Comparison of ENCODE assay signal across 8 mouse cellular contexts in the genomic region with DNA sequence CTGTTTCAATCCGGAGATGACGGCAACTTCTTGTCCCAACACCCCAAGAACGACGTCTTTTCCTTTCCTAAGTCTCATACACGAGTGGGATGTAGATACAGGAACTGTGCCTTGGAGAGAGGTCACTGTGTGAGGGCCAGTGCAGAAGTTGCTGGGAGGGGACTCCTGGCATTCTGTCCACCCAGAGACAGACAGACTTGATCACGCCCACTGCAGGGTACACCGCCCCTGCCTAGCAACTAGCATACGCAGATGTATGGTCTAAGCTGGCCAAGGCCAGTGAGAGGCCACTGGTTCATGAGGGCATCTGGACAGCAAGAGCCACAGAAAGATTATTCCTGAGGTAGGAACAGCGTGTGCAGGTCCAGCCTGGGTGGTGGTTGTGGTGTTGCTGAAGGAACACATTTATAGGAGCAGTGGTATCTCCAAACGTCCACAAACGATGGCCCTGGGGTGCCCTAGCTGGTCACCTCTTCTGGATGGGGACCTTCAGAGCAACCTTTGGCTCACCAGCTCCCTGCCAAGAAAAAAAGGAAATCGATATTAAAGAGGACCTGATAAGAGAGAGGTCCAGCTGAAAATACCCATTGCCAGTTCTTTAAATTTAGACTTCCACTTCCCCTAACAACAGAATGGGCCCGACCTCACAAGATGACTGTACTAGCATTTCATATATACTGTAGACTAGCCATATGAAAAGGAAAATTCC. TPM values are rescaled to one million over a fixed set of nuclear protein-coding genes. Genes with fewer than 3 reads are reported as not detected.
A peak's percentile ranks its signal among the peaks of the same experiment; 100 is the strongest.
DNase-seq lines count a peak whose midpoint lies in the region; ATAC-seq and TF ChIP-seq lines count a peak whose summit lies in the region.

No protein-coding gene starts in this region.

- H3K4me2 ChIP-seq in heart, embryonic 13.5 days: peak overlapping the region; percentile 94
- H3K4me2 ChIP-seq in heart, postnatal 0 days (ENCODE audit: low read depth, low read length): peak overlapping the region; percentile 78
- H3K4me2 ChIP-seq in limb, embryonic 15.5 days: peak overlapping the region; percentile 76

- H3K9me3 ChIP-seq in heart, embryonic 13.5 days: no peaks in the 10 kb centered on the region
- no peaks in the 10 kb centered on the region for H3K9me3 ChIP-seq in heart, postnatal 0 days (replicated peaks; ENCODE audit: control insufficient read depth, low read length)
- no peaks in the 10 kb centered on the region for H3K9me3 ChIP-seq in limb, embryonic 15.5 days

- peak overlapping the region; percentile 66 for H3K4me3 ChIP-seq in heart, embryonic 13.5 days
- peak overlapping the region; percentile 49 for H3K4me3 ChIP-seq in heart, postnatal 0 days (ENCODE audit: low read depth, low read length)
- H3K4me3 ChIP-seq in limb, embryonic 15.5 days: peak overlapping the region; percentile 49
- H3K4me3 ChIP-seq in thymus, adult 2 months (ENCODE audit: control insufficient read depth, insufficient read depth, low read length): no peak overlapping the region

- H3K27me3 ChIP-seq in heart, embryonic 13.5 days (replicated peaks): peaks cover 68% of the 10 kb centered on the region
- no peaks in the 10 kb centered on the region for H3K27me3 ChIP-seq in heart, postnatal 0 days (ENCODE audit: control insufficient read depth, insufficient read depth, low read length)
- no peaks in the 10 kb centered on the region for H3K27me3 ChIP-seq in limb, embryonic 15.5 days
- no peaks in the 10 kb centered on the region for H3K27me3 ChIP-seq in thymus, adult 2 months (ENCODE audit: control insufficient read depth, insufficient read depth, low read length)

- no peak for DNase-seq in heart, adult 9 months (ENCODE audit: low spot score in 2 of 2)
- DNase-seq in cerebellum, adult 9-11 months: peak; percentile 29
- DNase-seq in heart, postnatal 0 days (ENCODE audit: low spot score): no peak
- DNase-seq in retina, embryonic 14.5 days (ENCODE audit: low spot score): peak; percentile 21
- no peak for DNase-seq in thymus, adult 2 months
- no peak for DNase-seq in lung, postnatal 14 days

- 36% methylated on average over 13 of the region's 13 CpGs for WGBS in heart, embryonic 13.5 days
- WGBS in heart, postnatal 0 days: 39% methylated on average over 13 of the region's 13 CpGs
- WGBS in limb, embryonic 15.5 days: 38% methylated on average over 13 of the region's 13 CpGs
- WGBS in thymus, adult 2 months: 50% methylated on average over 13 of the region's 13 CpGs

- no peak for TF ChIP-seq EP300 in heart, postnatal 0 days (IDR thresholded peaks at IDR 0.05; ENCODE audit: low read depth)

- TF ChIP-seq CTCF in heart, postnatal 0 days (IDR thresholded peaks at IDR 0.05; ENCODE audit: low read depth): no peak
- no peak for TF ChIP-seq CTCF in thymus, adult 2 months (IDR thresholded peaks at IDR 0.05; ENCODE audit: borderline replicate concordance, control insufficient read depth, extremely low read depth, insufficient read depth, low read length, poor library complexity)

- H3K9ac ChIP-seq in heart, embryonic 13.5 days: peak overlapping the region; percentile 78
- H3K9ac ChIP-seq in heart, postnatal 0 days (replicated peaks; ENCODE audit: low read depth, low read length): no peak overlapping the region
- peak overlapping the region; percentile 33 for H3K9ac ChIP-seq in limb, embryonic 15.5 days

- TF ChIP-seq POLR2A in thymus, adult 2 months (IDR thresholded peaks at IDR 0.05; ENCODE audit: control insufficient read depth, extremely low read depth, insufficient read depth, low read length, poor library complexity): no peak

- H3K27ac ChIP-seq in heart, embryonic 13.5 days (replicated peaks): no peak overlapping the region
- H3K27ac ChIP-seq in heart, postnatal 0 days (ENCODE audit: low read depth): no peak overlapping the region
- H3K27ac ChIP-seq in limb, embryonic 15.5 days: no peak overlapping the region
- H3K27ac ChIP-seq in thymus, adult 2 months (ENCODE audit: control insufficient read depth, insufficient read depth, low read length): no peak overlapping the region

- no peaks in the 10 kb centered on the region for H3K36me3 ChIP-seq in heart, embryonic 13.5 days
- H3K36me3 ChIP-seq in heart, postnatal 0 days (replicated peaks; ENCODE audit: control insufficient read depth, insufficient read depth, low read length): no peaks in the 10 kb centered on the region
- no peaks in the 10 kb centered on the region for H3K36me3 ChIP-seq in limb, embryonic 15.5 days
- no peaks in the 10 kb centered on the region for H3K36me3 ChIP-seq in thymus, adult 2 months (ENCODE audit: control insufficient read depth, insufficient read depth, low read length)

- H3K4me1 ChIP-seq in heart, embryonic 13.5 days: peaks cover 7% of the 10 kb centered on the region
- H3K4me1 ChIP-seq in heart, postnatal 0 days (ENCODE audit: control insufficient read depth, insufficient read depth): peaks cover 14% of the 10 kb centered on the region
- peaks cover 12% of the 10 kb centered on the region for H3K4me1 ChIP-seq in limb, embryonic 15.5 days
- H3K4me1 ChIP-seq in thymus, adult 2 months (replicated peaks; ENCODE audit: control insufficient read depth, insufficient read depth, low read length): peaks cover 16% of the 10 kb centered on the region

- ATAC-seq in heart, embryonic 13.5 days (ENCODE audit: extremely low read depth, insufficient number of reproducible peaks, low FRiP score, low TSS enrichment): no peak
- peak; percentile 39; the same call in 1 of the 2 replicates for ATAC-seq in heart, postnatal 0 days (ENCODE audit: insufficient read depth, low read depth)
- ATAC-seq in limb, embryonic 15.5 days (ENCODE audit: insufficient number of reproducible peaks, low FRiP score, low TSS enrichment, low read depth): no peak

RNA-seq across cellular contexts. Expression of gene 6430531B16Rik, which starts 0.6 kb away (rescaled TPM):
- polyA plus RNA-seq in heart, embryonic 13.5 days (2015; fragmentation: Nextera tagmentation; extraction: Ambion mirVana): 0.28 TPM in 1 of 2 replicates, not detected in the other
- not detected in 2 replicates for total RNA-seq in heart, postnatal 0 days (2014; rRNA removed; ENCODE audit: low replicate concordance)
- polyA plus RNA-seq in heart, postnatal 0 days (2015; fragmentation: Nextera tagmentation; extraction: Ambion mirVana): 0.23 TPM in 1 of 2 replicates, not detected in the other
- 0.38 and 0.44 TPM in 2 replicates for polyA plus RNA-seq in limb, embryonic 15.5 days (2015; fragmentation: Nextera tagmentation; extraction: Ambion mirVana)
- 0.73 and 0.84 TPM in 2 replicates for polyA plus RNA-seq in thymus, adult 2 months (2012; rRNA removed)

RNA-seq across cellular contexts. Expression of gene Adam8, which starts 13.2 kb away (rescaled TPM):
- 0.83 and 1.0 TPM in 2 replicates for polyA plus RNA-seq in heart, embryonic 13.5 days (2015; fragmentation: Nextera tagmentation; extraction: Ambion mirVana)
- 5.4 and 83.4 TPM in 2 replicates for total RNA-seq in heart, postnatal 0 days (2014; rRNA removed; ENCODE audit: low replicate concordance)
- 0.31 and 1.2 TPM in 2 replicates for polyA plus RNA-seq in heart, postnatal 0 days (2015; fragmentation: Nextera tagmentation; extraction: Ambion mirVana)
- polyA plus RNA-seq in limb, embryonic 15.5 days (2015; fragmentation: Nextera tagmentation; extraction: Ambion mirVana): 2.9 and 3.0 TPM in 2 replicates
- 36.0 and 37.6 TPM in 2 replicates for polyA plus RNA-seq in thymus, adult 2 months (2012; rRNA removed)

RNA-seq across cellular contexts. Expression of gene Utf1, which starts 35.6 kb away (rescaled TPM):
- not detected in 2 replicates for polyA plus RNA-seq in heart, embryonic 13.5 days (2015; fragmentation: Nextera tagmentation; extraction: Ambion mirVana)
- not detected in 2 replicates for total RNA-seq in heart, postnatal 0 days (2014; rRNA removed; ENCODE audit: low replicate concordance)
- polyA plus RNA-seq in heart, postnatal 0 days (2015; fragmentation: Nextera tagmentation; extraction: Ambion mirVana): not detected in 2 replicates
- polyA plus RNA-seq in limb, embryonic 15.5 days (2015; fragmentation: Nextera tagmentation; extraction: Ambion mirVana): 0.12 TPM in 1 of 2 replicates, not detected in the other
- polyA plus RNA-seq in thymus, adult 2 months (2012; rRNA removed): 13.8 and 14.2 TPM in 2 replicates

RNA-seq across cellular contexts. Expression of gene Zfp511, which starts 57.0 kb away (rescaled TPM):
- polyA plus RNA-seq in heart, embryonic 13.5 days (2015; fragmentation: Nextera tagmentation; extraction: Ambion mirVana): 27.7 and 33.6 TPM in 2 replicates
- total RNA-seq in heart, postnatal 0 days (2014; rRNA removed; ENCODE audit: low replicate concordance): 23.6 and 44.3 TPM in 2 replicates
- 22.9 and 23.9 TPM in 2 replicates for polyA plus RNA-seq in heart, postnatal 0 days (2015; fragmentation: Nextera tagmentation; extraction: Ambion mirVana)
- polyA plus RNA-seq in limb, embryonic 15.5 days (2015; fragmentation: Nextera tagmentation; extraction: Ambion mirVana): 36.9 and 37.2 TPM in 2 replicates
- 123 and 143 TPM in 2 replicates for polyA plus RNA-seq in thymus, adult 2 months (2012; rRNA removed)

RNA-seq across cellular contexts. Expression of gene Tubgcp2, which starts 57.3 kb away (rescaled TPM):
- 36.4 and 37.0 TPM in 2 replicates for polyA plus RNA-seq in heart, embryonic 13.5 days (2015; fragmentation: Nextera tagmentation; extraction: Ambion mirVana)
- 28.2 and 53.1 TPM in 2 replicates for total RNA-seq in heart, postnatal 0 days (2014; rRNA removed; ENCODE audit: low replicate concordance)
- polyA plus RNA-seq in heart, postnatal 0 days (2015; fragmentation: Nextera tagmentation; extraction: Ambion mirVana): 21.8 and 24.5 TPM in 2 replicates
- 50.6 and 51.9 TPM in 2 replicates for polyA plus RNA-seq in limb, embryonic 15.5 days (2015; fragmentation: Nextera tagmentation; extraction: Ambion mirVana)
- polyA plus RNA-seq in thymus, adult 2 months (2012; rRNA removed): 39.7 and 40.6 TPM in 2 replicates

Comparison
In these comparisons a context has a peak if more than half of its experiments do, and no peak if none do; other contexts are left out.
1. DNase-seq: peak in cerebellum, adult 9-11 months (single experiment) and retina, embryonic 14.5 days (single experiment); none in heart, adult 9 months (0 of 2), heart, postnatal 0 days (single experiment), thymus, adult 2 months (single experiment) and lung, postnatal 14 days (single experiment).
2. RNA of gene Utf1, which starts 35.6 kb away (polyA plus RNA-seq): 13.8 to 14.2 TPM in thymus, adult 2 months; 0.12 TPM in limb, embryonic 15.5 days, not detected in heart, embryonic 13.5 days and not detected in heart, postnatal 0 days; every median in the first group is over 10 times any median in the second.
3. Peak in every context shown above with its lines, with median percentiles within 50 percentile points of each other: H3K4me2 ChIP-seq.